ENCODE assay signal across 8 mouse cellular contexts in genomic region chr13:55569726-55570285, GRCm38 (mm10). TPM values are rescaled to one million over a fixed set of nuclear protein-coding genes. Genes with fewer than 3 reads are reported as not detected.
A peak's percentile ranks its signal among the peaks of the same experiment; 100 is the strongest.
DNase-seq lines count a peak whose midpoint lies in the region; ATAC-seq and TF ChIP-seq lines count a peak whose summit lies in the region.

No protein-coding gene starts in this region.

- no peaks in the 10 kb centered on the region; the same call in 1 of the 2 replicates for H3K36me3 ChIP-seq in spleen, adult 2 months (ENCODE audit: control insufficient read depth, insufficient read depth, low read length)
- H3K36me3 ChIP-seq in forebrain, postnatal 0 days (ENCODE audit: insufficient read depth) = peaks cover 3% of the 10 kb centered on the region; the same call in 1 of the 2 replicates
- peaks cover 31% of the 10 kb centered on the region for H3K36me3 ChIP-seq in kidney, embryonic 15.5 days

- no peak for TF ChIP-seq POLR2A in spleen, adult 2 months (IDR thresholded peaks at IDR 0.05; ENCODE audit: low read depth, low read length)

- peak overlapping the region; percentile 93 for H3K9ac ChIP-seq in forebrain, postnatal 0 days
- peak overlapping the region; percentile 97 for H3K9ac ChIP-seq in kidney, embryonic 15.5 days

- no peaks in the 10 kb centered on the region for H3K9me3 ChIP-seq in forebrain, postnatal 0 days (ENCODE audit: low read length)
- no peaks in the 10 kb centered on the region for H3K9me3 ChIP-seq in kidney, embryonic 15.5 days (replicated peaks)

- peak overlapping the region; percentile 90; the same call in 1 of the 2 replicates for H3K4me3 ChIP-seq in spleen, adult 2 months (ENCODE audit: extremely low read depth, insufficient read depth, insufficient read length)
- peak overlapping the region; percentile 89 for H3K4me3 ChIP-seq in forebrain, postnatal 0 days (ENCODE audit: low read depth, low read length)
- H3K4me3 ChIP-seq in kidney, embryonic 15.5 days (replicated peaks) = peak overlapping the region; percentile 97

- peaks cover 8% of the 10 kb centered on the region; the same call in 1 of the 2 replicates for H3K4me1 ChIP-seq in spleen, adult 2 months (ENCODE audit: control insufficient read depth, insufficient read depth, insufficient read length)
- peaks cover 12% of the 10 kb centered on the region for H3K4me1 ChIP-seq in forebrain, postnatal 0 days (ENCODE audit: insufficient read depth)
- H3K4me1 ChIP-seq in kidney, embryonic 15.5 days = peaks cover 18% of the 10 kb centered on the region

- no peaks in the 10 kb centered on the region for H3K27me3 ChIP-seq in spleen, adult 2 months (ENCODE audit: control insufficient read depth, insufficient read depth, low read length)
- no peaks in the 10 kb centered on the region for H3K27me3 ChIP-seq in forebrain, postnatal 0 days (ENCODE audit: insufficient read depth, low read length)
- no peaks in the 10 kb centered on the region for H3K27me3 ChIP-seq in kidney, embryonic 15.5 days

- TF ChIP-seq CTCF in spleen, adult 2 months (IDR thresholded peaks at IDR 0.05; ENCODE audit: extremely low read depth, insufficient read depth, insufficient read length, insufficient replicate concordance) = no peak
- TF ChIP-seq CTCF in forebrain, postnatal 0 days (IDR thresholded peaks at IDR 0.05; ENCODE audit: low read depth) = 0 out of 2 replicates have a peak, but pooled peaks have one; percentile 28

- DNase-seq in spleen, adult 2 months (ENCODE audit: low read depth in 1 of 2, low spot score in 2 of 2) = no peak
- no peak for DNase-seq in spleen, postnatal 36 days (ENCODE audit: low spot score in 2 of 2)
- peak; percentile 23 for DNase-seq in cerebellum, adult 8-10 months
- peak; percentile 29 for DNase-seq in forebrain, postnatal 0 days
- DNase-seq in thymus, postnatal 10 days (ENCODE audit: low spot score in 2 of 2) = peak; percentile 26 to 47
- DNase-seq in ovary, postnatal 10 days (ENCODE audit: low spot score) = no peak

- ATAC-seq in forebrain, postnatal 0 days = peak; percentile 40
- ATAC-seq in kidney, embryonic 15.5 days (replicated peaks; ENCODE audit: low FRiP score) = no peak
- ATAC-seq in megakaryocyte progenitor cell, adult 5-6 weeks (replicated peaks; ENCODE audit: poor library complexity) = peak; percentile 21; the same call in 1 of the 2 replicates

- peak overlapping the region; percentile 66 for H3K4me2 ChIP-seq in forebrain, postnatal 0 days (ENCODE audit: low read depth)
- peak overlapping the region; percentile 93 for H3K4me2 ChIP-seq in kidney, embryonic 15.5 days

- 29% methylated on average over 16 of the region's 16 CpGs for WGBS in spleen, adult 2 months
- WGBS in forebrain, postnatal 0 days = 4% methylated on average over 16 of the region's 16 CpGs
- 5% methylated on average over 16 of the region's 16 CpGs for WGBS in kidney, embryonic 15.5 days

- no peak overlapping the region for H3K27ac ChIP-seq in spleen, adult 2 months (ENCODE audit: insufficient read depth, low read length)
- peak overlapping the region; percentile 89 for H3K27ac ChIP-seq in forebrain, postnatal 0 days (ENCODE audit: low read depth, low read length)
- peak overlapping the region; percentile 94 for H3K27ac ChIP-seq in kidney, embryonic 15.5 days

RNA-seq across cellular contexts. Expression of gene Fam193b, which starts 1.1 kb away (rescaled TPM):
- 119 and 122 TPM in 2 replicates for polyA plus RNA-seq in spleen, adult 2 months (2012; rRNA removed)
- 88.4 and 93.1 TPM in 2 replicates for total RNA-seq in forebrain, postnatal 0 days (2014; rRNA removed)
- 41.2 and 41.6 TPM in 2 replicates for polyA plus RNA-seq in forebrain, postnatal 0 days (2015; fragmentation: Nextera tagmentation; extraction: Ambion mirVana)
- polyA plus RNA-seq in kidney, embryonic 15.5 days (2015; fragmentation: Nextera tagmentation; extraction: Ambion mirVana) = 35.1 and 43.2 TPM in 2 replicates
- 24.9 and 29.1 TPM in 2 replicates for total RNA-seq in megakaryocyte progenitor cell, adult 5-6 weeks (2015)
- total RNA-seq in megakaryocyte progenitor cell, adult 5-6 weeks (2017) = 21.8 and 25.1 TPM in 2 replicates

RNA-seq across cellular contexts. Expression of gene Tmed9, which starts 3.7 kb away (rescaled TPM):
- 42.4 and 45.7 TPM in 2 replicates for polyA plus RNA-seq in spleen, adult 2 months (2012; rRNA removed)
- 52.9 and 56.3 TPM in 2 replicates for total RNA-seq in forebrain, postnatal 0 days (2014; rRNA removed)
- 102 TPM in 2 replicates for polyA plus RNA-seq in forebrain, postnatal 0 days (2015; fragmentation: Nextera tagmentation; extraction: Ambion mirVana)
- polyA plus RNA-seq in kidney, embryonic 15.5 days (2015; fragmentation: Nextera tagmentation; extraction: Ambion mirVana) = 160 and 246 TPM in 2 replicates
- 92.3 and 117 TPM in 2 replicates for total RNA-seq in megakaryocyte progenitor cell, adult 5-6 weeks (2015)
- total RNA-seq in megakaryocyte progenitor cell, adult 5-6 weeks (2017) = 194 and 211 TPM in 2 replicates

RNA-seq across cellular contexts. Expression of gene B4galt7, which starts 29.9 kb away (rescaled TPM):
- 22.8 and 25.7 TPM in 2 replicates for polyA plus RNA-seq in spleen, adult 2 months (2012; rRNA removed)
- 57.6 and 63.1 TPM in 2 replicates for total RNA-seq in forebrain, postnatal 0 days (2014; rRNA removed)
- polyA plus RNA-seq in forebrain, postnatal 0 days (2015; fragmentation: Nextera tagmentation; extraction: Ambion mirVana) = 36.1 and 43.0 TPM in 2 replicates
- polyA plus RNA-seq in kidney, embryonic 15.5 days (2015; fragmentation: Nextera tagmentation; extraction: Ambion mirVana) = 25.9 and 28.9 TPM in 2 replicates
- total RNA-seq in megakaryocyte progenitor cell, adult 5-6 weeks (2015) = 10.6 and 13.0 TPM in 2 replicates
- total RNA-seq in megakaryocyte progenitor cell, adult 5-6 weeks (2017) = 12.8 and 16.7 TPM in 2 replicates

RNA-seq across cellular contexts. Expression of gene Ddx41, which starts 33.3 kb away (rescaled TPM):
- polyA plus RNA-seq in spleen, adult 2 months (2012; rRNA removed) = 101 and 113 TPM in 2 replicates
- 65.2 and 69.6 TPM in 2 replicates for total RNA-seq in forebrain, postnatal 0 days (2014; rRNA removed)
- 46.1 and 51.7 TPM in 2 replicates for polyA plus RNA-seq in forebrain, postnatal 0 days (2015; fragmentation: Nextera tagmentation; extraction: Ambion mirVana)
- 80.4 and 87.4 TPM in 2 replicates for polyA plus RNA-seq in kidney, embryonic 15.5 days (2015; fragmentation: Nextera tagmentation; extraction: Ambion mirVana)
- 28.0 and 29.1 TPM in 2 replicates for total RNA-seq in megakaryocyte progenitor cell, adult 5-6 weeks (2015)
- total RNA-seq in megakaryocyte progenitor cell, adult 5-6 weeks (2017) = 66.9 and 78.0 TPM in 2 replicates

RNA-seq across cellular contexts. Expression of gene Dok3, which starts 40.7 kb away (rescaled TPM):
- polyA plus RNA-seq in spleen, adult 2 months (2012; rRNA removed) = 248 and 364 TPM in 2 replicates
- total RNA-seq in forebrain, postnatal 0 days (2014; rRNA removed) = 2.5 and 4.8 TPM in 2 replicates
- 0.82 TPM in 2 replicates for polyA plus RNA-seq in forebrain, postnatal 0 days (2015; fragmentation: Nextera tagmentation; extraction: Ambion mirVana)
- polyA plus RNA-seq in kidney, embryonic 15.5 days (2015; fragmentation: Nextera tagmentation; extraction: Ambion mirVana) = 2.9 and 3.0 TPM in 2 replicates
- total RNA-seq in megakaryocyte progenitor cell, adult 5-6 weeks (2015) = 18.1 and 34.6 TPM in 2 replicates
- 22.9 and 31.2 TPM in 2 replicates for total RNA-seq in megakaryocyte progenitor cell, adult 5-6 weeks (2017)

Comparison
In these comparisons a context has a peak if more than half of its experiments do, and no peak if none do; other contexts are left out.
1. DNase-seq: peak in cerebellum, adult 8-10 months (single experiment), forebrain, postnatal 0 days (single experiment) and thymus, postnatal 10 days (2 of 2); none in spleen, adult 2 months (0 of 2), spleen, postnatal 36 days (0 of 2) and ovary, postnatal 10 days (single experiment).
2. Peak in every context shown above with its lines, with median percentiles within 50 percentile points of each other: H3K4me3 ChIP-seq.